Mouse (Mus musculus): ENCODE results near the gene Tgif2lx1. TPM values are rescaled to one million over a fixed set of nuclear protein-coding genes. Genes with fewer than 3 reads are reported as not detected.

Tgif2lx1 gene
- not detected for polyA plus RNA-seq (2017; shearing (Covaris generic))

GRCm38 (mm10) chrX:118480637-118481036 lies at the start of gene Tgif2lx1:
Tgif2lx1 (minus strand) TSS chrX:118480737.

Other genes starting within 250 kb of the Tgif2lx1 start
- gene Tgif2lx2, start 53.5 kb downstream of the Tgif2lx1 start, polyA plus RNA-seq (2017; shearing (Covaris generic)), result not detected

All from inflammation-experienced regulatory T-cells, adult 16 weeks (primary cell).